In genomic region chr7:145231659-145232058, GRCm38 (mm10) we compare ENCODE assay signal across 13 mouse cellular contexts. TPM values are rescaled to one million over a fixed set of nuclear protein-coding genes. Genes with fewer than 3 reads are reported as not detected.
DNase-seq lines count a peak whose midpoint lies in the region; ATAC-seq and TF ChIP-seq lines count a peak whose summit lies in the region.
"Had no signal": no experiment of that assay in that cellular context is flagged by ENCODE, and none has a peak within 500 bp of the region (broad histone marks: within the 10 kb centered on the region; RNA-seq: fewer than 3 reads in every experiment).

No protein-coding gene starts in this region.

- TF ChIP-seq CTCF in liver, adult 2 months (IDR thresholded peaks at IDR 0.05; ENCODE audit: low read depth, low read length), result no peak

- H3K27ac ChIP-seq in liver, adult 2 months (replicated peaks; ENCODE audit: insufficient read depth, low read depth, low read length), result no peak overlapping the region
- no peak overlapping the region for H3K27ac ChIP-seq in liver, embryonic 12.5 days
- no peak overlapping the region for H3K27ac ChIP-seq in stomach, embryonic 16.5 days (ENCODE audit: low read length)
- H3K27ac ChIP-seq: midbrain, embryonic 15.5 days had no signal

- H3K27me3 ChIP-seq in liver, adult 2 months (ENCODE audit: control insufficient read depth, insufficient read depth, low read length), result no peaks in the 10 kb centered on the region
- H3K27me3 ChIP-seq in liver, embryonic 12.5 days (replicated peaks), result no peaks in the 10 kb centered on the region; the same call in 1 of the 2 replicates
- H3K27me3 ChIP-seq in stomach, embryonic 16.5 days (ENCODE audit: control insufficient read depth, insufficient read depth, low read length), result no peaks in the 10 kb centered on the region
- H3K27me3 ChIP-seq: midbrain, embryonic 15.5 days had no signal

- no peak for ATAC-seq in liver, embryonic 12.5 days
- ATAC-seq in stomach, embryonic 16.5 days (ENCODE audit: insufficient read depth, low FRiP score), result peak; percentile 21; the same call in 1 of the 2 replicates
- ATAC-seq: hindbrain, embryonic 16.5 days; midbrain, embryonic 15.5 days had no signal

- no peak overlapping the region for H3K9ac ChIP-seq in liver, adult 2 months (ENCODE audit: low read depth, low read length)
- no peak overlapping the region for H3K9ac ChIP-seq in liver, embryonic 12.5 days
- H3K9ac ChIP-seq in stomach, embryonic 16.5 days (ENCODE audit: low read length), result no peak overlapping the region
- H3K9ac ChIP-seq: midbrain, embryonic 15.5 days had no signal

- no peak for TF ChIP-seq POLR2A in liver, adult 2 months (IDR thresholded peaks at IDR 0.05; ENCODE audit: extremely low read depth, insufficient read depth, low read length)

- H3K4me2 ChIP-seq in liver, embryonic 12.5 days, result no peak overlapping the region
- no peak overlapping the region for H3K4me2 ChIP-seq in stomach, embryonic 16.5 days (ENCODE audit: low read depth, low read length)
- H3K4me2 ChIP-seq: liver, embryonic 11.5 days; midbrain, embryonic 15.5 days had no signal

- peak; percentile 74 for DNase-seq in adrenal gland, postnatal 10 days
- DNase-seq in adrenal gland, postnatal 4 days (ENCODE audit: low spot score in 2 of 2), result no peak
- DNase-seq in liver, adult 2 months (ENCODE audit: extremely low read depth, low read depth, low spot score), result peak; percentile 62
- DNase-seq in kidney, postnatal 25 days, result peak; percentile 91 to 98
- no peak for DNase-seq in spleen, postnatal 10 days (ENCODE audit: low spot score in 2 of 2)
- DNase-seq in urinary bladder, adult 2 months (ENCODE audit: low spot score), result no peak
- DNase-seq: gastrocnemius, postnatal 25 days; thymus, postnatal 14 days had no signal

- no peaks in the 10 kb centered on the region for H3K79me2 ChIP-seq in liver, adult 2 months (ENCODE audit: control insufficient read depth, insufficient read depth, low read length)

- H3K9me3 ChIP-seq in liver, embryonic 12.5 days (replicated peaks), result no peaks in the 10 kb centered on the region
- no peaks in the 10 kb centered on the region for H3K9me3 ChIP-seq in stomach, embryonic 16.5 days (replicated peaks; ENCODE audit: control insufficient read depth, low read length)
- H3K9me3 ChIP-seq: midbrain, embryonic 15.5 days had no signal

- H3K4me3 ChIP-seq in liver, adult 2 months (ENCODE audit: insufficient read depth, low read depth, low read length), result no peak overlapping the region
- H3K4me3 ChIP-seq in liver, embryonic 12.5 days, result no peak overlapping the region
- no peak overlapping the region for H3K4me3 ChIP-seq in stomach, embryonic 16.5 days (replicated peaks; ENCODE audit: low read length)
- H3K4me3 ChIP-seq: midbrain, embryonic 15.5 days had no signal

- no peaks in the 10 kb centered on the region for H3K36me3 ChIP-seq in liver, adult 2 months (ENCODE audit: control insufficient read depth, insufficient read depth, low read length)
- no peaks in the 10 kb centered on the region for H3K36me3 ChIP-seq in liver, embryonic 12.5 days
- no peaks in the 10 kb centered on the region for H3K36me3 ChIP-seq in stomach, embryonic 16.5 days (ENCODE audit: control insufficient read depth, insufficient read depth, low read length)
- H3K36me3 ChIP-seq: midbrain, embryonic 15.5 days had no signal

- WGBS in liver, adult 2 months, result 48% methylated on average over 9 of the region's 9 CpGs
- 73% methylated on average over 9 of the region's 9 CpGs for WGBS in liver, embryonic 12.5 days (ENCODE audit: insufficient replicate concordance)
- WGBS in stomach, embryonic 16.5 days, result 57% methylated on average over 9 of the region's 9 CpGs

- H3K4me1 ChIP-seq in liver, adult 2 months (ENCODE audit: control insufficient read depth, insufficient read depth, low read length), result no peaks in the 10 kb centered on the region
- no peaks in the 10 kb centered on the region for H3K4me1 ChIP-seq in liver, embryonic 12.5 days
- H3K4me1 ChIP-seq in stomach, embryonic 16.5 days (ENCODE audit: control insufficient read depth, insufficient read depth, low read length), result no peaks in the 10 kb centered on the region
- H3K4me1 ChIP-seq: midbrain, embryonic 15.5 days had no signal

RNA-seq across cellular contexts. Expression of gene 1810010D01Rik, which starts 23.7 kb away (rescaled TPM):
- under 1 TPM in 1 of 2 experiments, not detected in 1; 0.58 TPM for total RNA-seq in adrenal gland, postnatal 10 days (2021)
- total RNA-seq in adrenal gland, postnatal 4 days (2021), result under 1 TPM in 1 of 2 experiments, not detected in 1; 0.45 TPM
- 0.13 TPM in 1 of 2 replicates, not detected in the other for total RNA-seq in liver, adult 2 months (2014; rRNA removed)
- 0.13 TPM in 1 of 2 replicates, not detected in the other for polyA plus RNA-seq in liver, adult 2 months (2012; rRNA removed)
- polyA plus RNA-seq in liver, embryonic 12.5 days (2016; fragmentation: Nextera tagmentation; extraction: Ambion mirVana), result 0.30 and 0.38 TPM in 2 replicates
- 1.5 and 2.2 TPM in 2 replicates for polyA plus RNA-seq in stomach, embryonic 16.5 days (2015; fragmentation: Nextera tagmentation; extraction: Ambion mirVana)
- polyA plus RNA-seq in urinary bladder, adult 2 months (2012; rRNA removed), result 3.8 and 4.4 TPM in 2 replicates
- total RNA-seq: gastrocnemius, postnatal 25 days had no signal
- polyA plus RNA-seq: hindbrain, embryonic 16.5 days; midbrain, embryonic 15.5 days had no signal

RNA-seq across cellular contexts. Expression of gene Tpcn2, which starts 52.2 kb away (rescaled TPM):
- total RNA-seq in adrenal gland, postnatal 10 days (2021), result 10 to 100 TPM; 12.4 to 18.4 TPM
- total RNA-seq in adrenal gland, postnatal 4 days (2021), result 10 to 100 TPM; 21.2 to 26.9 TPM
- 1.9 and 2.9 TPM in 2 replicates for total RNA-seq in liver, adult 2 months (2014; rRNA removed)
- 2.6 and 5.0 TPM in 2 replicates for polyA plus RNA-seq in liver, adult 2 months (2012; rRNA removed)
- polyA plus RNA-seq in liver, embryonic 12.5 days (2016; fragmentation: Nextera tagmentation; extraction: Ambion mirVana), result 2.9 and 3.1 TPM in 2 replicates
- polyA plus RNA-seq in stomach, embryonic 16.5 days (2015; fragmentation: Nextera tagmentation; extraction: Ambion mirVana), result 9.7 and 11.2 TPM in 2 replicates
- polyA plus RNA-seq in urinary bladder, adult 2 months (2012; rRNA removed), result 28.4 and 32.4 TPM in 2 replicates

Comparison
In these comparisons a context has a peak if more than half of its experiments do, and no peak if none do; other contexts are left out.
1. DNase-seq: peak in adrenal gland, postnatal 10 days (single experiment), liver, adult 2 months (single experiment) and kidney, postnatal 25 days (2 of 2); none in adrenal gland, postnatal 4 days (0 of 2), spleen, postnatal 10 days (0 of 2) and urinary bladder, adult 2 months (single experiment).